Mouse (Mus musculus) CH12.LX (cell line): Measurements from ENCODE around the gene Etl4. TPM values are rescaled to one million over a fixed set of nuclear protein-coding genes. Genes with fewer than 3 reads are reported as not detected.

Experiments
- DNase-seq: peaks from one replicate; pipeline ENCODE4 v3.0.0-alpha.2; 2013; ENCODE audit errors: extremely low read depth
- H3K27ac ChIP-seq: 2 replicates; pipeline ENCODE4 v1.5.1; 2012; ENCODE audit warnings: low read depth, mild to moderate bottlenecking, control low read depth, moderate library complexity; ENCODE audit not compliant: insufficient read depth
- H3K27me3 ChIP-seq: replicated peaks from 2 replicates; pipeline ENCODE3; 2012; ENCODE audit warnings: inconsistent platforms
- H3K36me3 ChIP-seq, 2 experiments: replicated peaks in 1 of 2; 2 replicates each; pipeline versions ENCODE3 to v1.6.1; 2012; ENCODE audit warnings: inconsistent platforms in 1 of 2, low read length in 1 of 2, mild to moderate bottlenecking in 1 of 2, mixed read lengths in 1 of 2, moderate library complexity in 1 of 2; ENCODE audit not compliant: control insufficient read depth in 1 of 2, insufficient read depth in 1 of 2
- H3K4me1 ChIP-seq, 2 experiments: 2 replicates each; pipeline ENCODE4 v1.6.1; 2012; ENCODE audit warnings: inconsistent platforms in 1 of 2, moderate library complexity in 1 of 2; ENCODE audit not compliant: insufficient read depth in 2 of 2, control insufficient read depth in 1 of 2
- H3K4me2 ChIP-seq: 2 replicates; pipeline ENCODE4 v1.6.1; 2012; ENCODE audit warnings: low read depth, mild to moderate bottlenecking, control low read depth; ENCODE audit not compliant: poor library complexity, insufficient read depth, severe bottlenecking
- H3K4me3 ChIP-seq, 3 experiments: fragments of 150-350 bp in 1 of 3; sonication (generic) in 1 of 3; replicated peaks in 1 of 3; 2 replicates each; pipeline versions ENCODE3 to v1.5.1; 2011 to 2012; ENCODE audit warnings: low read depth in 2 of 3, low read length in 2 of 3, mild to moderate bottlenecking in 2 of 3, moderate library complexity in 2 of 3, control low read depth in 1 of 3, improper control_type of control experiment in 1 of 3, inconsistent platforms in 1 of 3, mixed read lengths in 1 of 3; ENCODE audit not compliant: poor library complexity in 1 of 3
- H3K79me2 ChIP-seq: replicated peaks from 2 replicates; pipeline ENCODE4 v1.6.1; 2012; ENCODE audit warnings: mild to moderate bottlenecking, moderate library complexity; ENCODE audit not compliant: control insufficient read depth, poor library complexity, insufficient read depth, severe bottlenecking; ENCODE audit errors: extremely low read depth
- H3K9ac ChIP-seq: 2 replicates; pipeline ENCODE4 v1.6.1; 2012; ENCODE audit warnings: low read depth, mild to moderate bottlenecking, control low read depth, moderate library complexity; ENCODE audit not compliant: insufficient read depth
- H3K9me3 ChIP-seq: replicated peaks from 2 replicates; pipeline ENCODE3; 2012; ENCODE audit warnings: low read length, inconsistent platforms, mixed read lengths
- CHD1 ChIP-seq: IDR thresholded peaks from 2 replicates; pipeline ENCODE4 v1.6.1; 2012; ENCODE audit warnings: low read depth, low read length, improper control_type of control experiment, inconsistent platforms
- CHD2 ChIP-seq: IDR thresholded peaks from 2 replicates; pipeline ENCODE4 v1.6.1; 2011; ENCODE audit warnings: low read length, improper control_type of control experiment
- CTCF ChIP-seq, 2 experiments: IDR thresholded peaks in 1 of 2; conservative IDR thresholded peaks in 1 of 2; 2 replicates each; pipeline ENCODE4 v1.5.1; 2011 to 2012; ENCODE audit warnings: low read depth in 2 of 2, low read length in 2 of 2, improper control_type of control experiment in 1 of 2, inconsistent platforms in 1 of 2, mild to moderate bottlenecking in 1 of 2, moderate library complexity in 1 of 2
- E2F4 ChIP-seq: IDR thresholded peaks from 2 replicates; pipeline ENCODE4 v1.6.1; 2011; ENCODE audit warnings: low read depth, low read length, improper control_type of control experiment; ENCODE audit not compliant: insufficient replicate concordance
- ETS1 ChIP-seq: conservative IDR thresholded peaks from 2 replicates; pipeline ENCODE4 v1.6.1; 2012; ENCODE audit warnings: low read depth, mild to moderate bottlenecking, inconsistent platforms, low read length, improper control_type of control experiment, moderate library complexity
- IRF4 ChIP-seq: IDR thresholded peaks from 2 replicates; pipeline ENCODE4 v1.6.1; 2014; ENCODE audit warnings: low read depth, mild to moderate bottlenecking, inconsistent platforms, low read length, improper control_type of control experiment
- JUN ChIP-seq: IDR thresholded peaks from 2 replicates; pipeline ENCODE4 v1.6.1; 2011; ENCODE audit warnings: low read depth, mild to moderate bottlenecking, low read length, improper control_type of control experiment, moderate library complexity; ENCODE audit not compliant: insufficient read depth
- JUND ChIP-seq: conservative IDR thresholded peaks from 2 replicates; pipeline ENCODE4 v1.6.1; 2011; ENCODE audit warnings: low read depth, low read length, improper control_type of control experiment
- KAT2A ChIP-seq: IDR thresholded peaks from 2 replicates; pipeline ENCODE4 v1.6.1; 2012; ENCODE audit warnings: low read length, improper control_type of control experiment, inconsistent platforms; ENCODE audit not compliant: insufficient replicate concordance
- MAFK ChIP-seq: IDR thresholded peaks from 2 replicates; pipeline ENCODE4 v1.6.1; 2011; ENCODE audit warnings: low read length, improper control_type of control experiment; ENCODE audit not compliant: insufficient replicate concordance
- MAZ ChIP-seq: IDR thresholded peaks from 2 replicates; pipeline ENCODE4 v1.6.1; 2012; ENCODE audit warnings: low read depth, mild to moderate bottlenecking, inconsistent platforms, low read length, improper control_type of control experiment, moderate library complexity
- MEF2A ChIP-seq: IDR thresholded peaks from 2 replicates; pipeline ENCODE4 v1.6.1; 2014; ENCODE audit warnings: low read depth, mild to moderate bottlenecking, inconsistent platforms, low read length, improper control_type of control experiment, borderline replicate concordance
- MXI1 ChIP-seq: IDR thresholded peaks from 2 replicates; pipeline ENCODE4 v1.6.1; 2011; ENCODE audit warnings: mild to moderate bottlenecking, low read depth, low read length, improper control_type of control experiment
- MYC ChIP-seq: IDR thresholded peaks from 2 replicates; pipeline ENCODE4 v1.6.1; 2011; ENCODE audit warnings: low read depth, mild to moderate bottlenecking, improper control_type of control experiment, low read length
- NRF1 ChIP-seq: IDR thresholded peaks from 2 replicates; pipeline ENCODE4 v1.6.1; 2014; ENCODE audit warnings: low read depth, mild to moderate bottlenecking, inconsistent platforms, low read length, improper control_type of control experiment, moderate library complexity
- POLR2A ChIP-seq: IDR thresholded peaks from 2 replicates; pipeline ENCODE4 v1.6.1; 2011; ENCODE audit warnings: low read depth, mild to moderate bottlenecking, improper control_type of control experiment, low read length
- POLR2AphosphoS2 ChIP-seq: IDR thresholded peaks from 2 replicates; pipeline ENCODE4 v1.6.1; 2011; ENCODE audit warnings: low read depth, low read length, improper control_type of control experiment
- SIN3A ChIP-seq: IDR thresholded peaks from 2 replicates; pipeline ENCODE4 v1.6.1; 2012; ENCODE audit warnings: low read length, improper control_type of control experiment, inconsistent platforms
- SMC3 ChIP-seq: IDR thresholded peaks from 2 replicates; pipeline ENCODE4 v1.6.1; 2011; ENCODE audit warnings: low read depth, low read length, improper control_type of control experiment
- TBP ChIP-seq: conservative IDR thresholded peaks from 2 replicates; pipeline ENCODE4 v1.6.1; 2011; ENCODE audit warnings: low read depth, low read length, improper control_type of control experiment
- TCF12 ChIP-seq: IDR thresholded peaks from 2 replicates; pipeline ENCODE4 v1.6.1; 2014; ENCODE audit warnings: low read depth, mild to moderate bottlenecking, inconsistent platforms, low read length, improper control_type of control experiment
- UBTF ChIP-seq: IDR thresholded peaks from 2 replicates; pipeline ENCODE4 v1.6.1; 2012; ENCODE audit warnings: low read depth, mild to moderate bottlenecking, inconsistent platforms, low read length, improper control_type of control experiment, moderate library complexity
- USF1 ChIP-seq: IDR thresholded peaks from 2 replicates; pipeline ENCODE4 v1.6.1; 2014; ENCODE audit warnings: low read depth, mild to moderate bottlenecking, inconsistent platforms, low read length, improper control_type of control experiment
- USF2 ChIP-seq: conservative IDR thresholded peaks from 2 replicates; pipeline ENCODE4 v1.6.1; 2011; ENCODE audit warnings: low read depth, low read length, improper control_type of control experiment
- ZC3H11A ChIP-seq: IDR thresholded peaks from 2 replicates; pipeline ENCODE4 v1.6.1; 2012; ENCODE audit warnings: low read depth, mild to moderate bottlenecking, inconsistent platforms, low read length, improper control_type of control experiment
- ZKSCAN1 ChIP-seq: IDR thresholded peaks from 2 replicates; pipeline ENCODE4 v1.6.1; 2012; ENCODE audit warnings: low read depth, inconsistent platforms, low read length, improper control_type of control experiment, borderline replicate concordance
- ZNF384 ChIP-seq: IDR thresholded peaks from 2 replicates; pipeline ENCODE4 v1.6.1; 2012; ENCODE audit warnings: low read depth, low read length, improper control_type of control experiment, inconsistent platforms
- dilution Hi-C: fragments of 300-500 bp; cut with MboI; formaldehyde crosslinking; loops from 2 replicates; pipeline ENCODE4 v1.14.3; 2020; ENCODE audit warnings: low sequenced_read_pairs; ENCODE audit not compliant: extremely low pct_unique_long_range_greater_than_20kb, extremely low pct_ligation_motif_present
- in situ Hi-C: fragments of 300-500 bp; cut with MboI; formaldehyde crosslinking; loops from 3 replicates; pipeline ENCODE4 v1.14.3; 2019; ENCODE audit warnings: low sequenced_read_pairs, low pct_ligation_motif_present, low pct_unique_long_range_greater_than_20kb, mixed read lengths
- polyA plus RNA-seq: library from polyadenylated mRNA; unstranded; fragments of >175 nt; gene quantifications from 2 replicates; pipeline ENCODE4 v1.2.1, GENCODE M21; 2012; ENCODE audit warnings: low read depth; ENCODE audit not compliant: insufficient read length
- total RNA-seq, 2 experiments: library from RNA; depleted of rRNA; stranded (reverse); fragments of 300-350 nt in 1 of 2; fragments of >200 nt in 1 of 2; gene quantifications; 2 replicates each; pipeline ENCODE4 v1.2.3; 2012 to 2014

Etl4 gene
- total and polyA plus RNA-seq, 3 experiments, result 7.2 to 18.6 (median 11.7) TPM

DNA sequence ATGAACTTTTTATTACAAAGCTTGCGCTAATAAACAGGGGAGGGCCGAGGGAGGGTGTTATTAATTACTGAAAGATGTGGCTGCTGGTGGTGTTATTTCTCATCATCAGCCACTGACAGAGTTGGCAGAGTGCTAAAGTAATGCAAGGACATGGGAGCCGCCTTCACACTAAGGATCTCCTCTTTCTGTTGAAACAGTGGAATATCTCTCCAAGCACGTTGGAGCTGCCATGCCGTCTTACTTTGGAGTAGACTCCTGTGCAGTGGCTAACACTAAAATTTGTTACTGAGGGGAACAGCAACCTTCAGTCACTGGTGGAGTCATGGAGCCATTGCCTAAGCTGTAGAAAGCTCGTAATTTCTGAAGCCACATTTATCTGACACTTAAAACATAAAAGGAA lies 694.0 kb downstream of the Etl4 start:
- H3K4me3 ChIP-seq, result no peak overlapping the region
- no peak overlapping the region for H3K27ac ChIP-seq
- peaks cover 0 to 14% of the 10 kb centered on the region in 2 experiments for H3K36me3 ChIP-seq
- H3K4me1 ChIP-seq, result peaks cover 6 to 15% of the 10 kb centered on the region in 2 experiments
- in situ Hi-C loops, result no loop called here
- H3K79me2 ChIP-seq, result no peaks in the 10 kb centered on the region; the same call in 1 of the 2 replicates
- no peak overlapping the region for H3K9ac ChIP-seq
- H3K9me3 ChIP-seq, result no peaks in the 10 kb centered on the region
- H3K4me2 ChIP-seq, result no peak overlapping the region; the same call in 1 of the 2 replicates
- no peak for DNase-seq
- H3K27me3 ChIP-seq, result no peaks in the 10 kb centered on the region
- dilution Hi-C loops, result no loop called here
- TF ChIP-seq POLR2AphosphoS2 (no peak), ZNF384 (no peak), USF2 (no peak), ZKSCAN1 (no peak), ETS1 (no peak), CTCF (conservative IDR thresholded peaks at IDR 0.05 in 1 of 2, IDR thresholded peaks at IDR 0.05 in 1 of 2; ENCODE audit: low read depth in 2 of 2, low read length in 2 of 2) (no peak), MXI1 (no peak)

DNA sequence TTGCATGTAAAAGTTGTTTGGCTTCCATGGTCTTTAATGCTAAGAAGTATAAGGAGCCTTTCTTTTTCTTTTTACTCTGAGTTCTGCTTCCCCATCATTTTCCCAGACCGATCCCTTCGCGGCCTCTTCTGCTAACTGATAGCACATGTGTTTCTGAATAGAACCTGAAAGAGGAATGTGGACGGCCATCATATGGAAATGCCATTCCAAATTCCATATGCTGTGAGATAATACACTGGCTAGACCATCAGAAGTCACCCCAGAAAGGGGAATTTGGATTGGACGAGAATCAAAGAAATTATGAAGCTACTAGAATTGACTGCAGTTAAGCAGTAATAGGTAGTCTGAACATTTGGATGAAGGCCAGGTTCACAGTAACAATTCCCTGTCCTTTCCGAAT lies 694.4 kb downstream of the Etl4 start:
- dilution Hi-C loops, result no loop called here
- no peaks in the 10 kb centered on the region for H3K27me3 ChIP-seq

DNA sequence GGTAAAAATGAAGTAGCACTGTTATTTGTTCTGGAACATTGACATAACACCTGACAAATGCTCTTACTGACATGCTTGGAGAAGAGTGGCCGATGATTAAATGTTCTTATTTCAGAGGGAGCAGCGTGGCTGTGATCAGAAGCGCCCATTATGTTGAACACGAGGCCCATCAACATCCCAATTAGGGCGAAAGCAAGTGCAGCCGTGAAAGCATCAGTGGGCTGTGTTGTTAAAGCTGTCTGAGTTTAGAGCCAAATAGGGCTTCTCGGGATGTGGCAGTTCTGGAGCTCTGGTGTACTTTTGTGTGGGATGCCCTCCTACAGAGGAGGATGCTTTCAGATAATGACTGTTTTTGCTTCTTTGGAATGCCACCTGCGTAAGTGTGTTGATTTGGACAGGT lies 699.6 kb downstream of the Etl4 start:
- in situ Hi-C loops, result no loop called here
- peaks cover 12% of the 10 kb centered on the region for H3K9me3 ChIP-seq
- no peak overlapping the region for H3K4me2 ChIP-seq
- H3K4me1 ChIP-seq, result peaks cover 7 to 11% of the 10 kb centered on the region in 2 experiments; a peak in 1 of 4 replicates
- TF ChIP-seq TBP, result no peak
- TF ChIP-seq UBTF, result no peak
- TF ChIP-seq SIN3A, result no peak
- TF ChIP-seq MXI1, result no peak
- no peak for TF ChIP-seq ZC3H11A
- no peak for TF ChIP-seq ETS1
- TF ChIP-seq JUN, result no peak
- no peak for TF ChIP-seq JUND
- TF ChIP-seq ZKSCAN1, result no peak
- TF ChIP-seq MAZ, result no peak
- no peak for TF ChIP-seq MAFK
- no peak for TF ChIP-seq KAT2A
- no peak overlapping the region for H3K4me3 ChIP-seq
- DNase-seq, result no peak
- H3K9ac ChIP-seq, result no peak overlapping the region
- no peak overlapping the region for H3K27ac ChIP-seq
- dilution Hi-C loops, result no loop called here
- peaks cover 0 to 40% of the 10 kb centered on the region in 2 experiments for H3K36me3 ChIP-seq
- no peaks in the 10 kb centered on the region for H3K27me3 ChIP-seq
- H3K79me2 ChIP-seq, result no peaks in the 10 kb centered on the region

More for the DNA sequence above, 694.4 kb downstream of the Etl4 start:
- no peak overlapping the region for H3K4me2 ChIP-seq
- H3K36me3 ChIP-seq, result peaks cover 0 to 16% of the 10 kb centered on the region in 2 experiments
- no peak overlapping the region for H3K27ac ChIP-seq
- no peaks in the 10 kb centered on the region for H3K9me3 ChIP-seq
- H3K4me3 ChIP-seq, result no peak overlapping the region
- DNase-seq, result no peak
- H3K9ac ChIP-seq, result no peak overlapping the region
- H3K4me1 ChIP-seq, result peaks cover 6 to 15% of the 10 kb centered on the region in 2 experiments
- in situ Hi-C loops, result no loop called here
- TF ChIP-seq USF2, result no peak
- TF ChIP-seq MXI1, result no peak
- TF ChIP-seq NRF1, result no peak
- TF ChIP-seq KAT2A, result no peak
- TF ChIP-seq CTCF (conservative IDR thresholded peaks at IDR 0.05 in 1 of 2, IDR thresholded peaks at IDR 0.05 in 1 of 2; ENCODE audit: low read depth in 2 of 2, low read length in 2 of 2), result no peak
- no peak for TF ChIP-seq CHD1
- no peak for TF ChIP-seq CHD2
- TF ChIP-seq JUND, result no peak
- no peak for TF ChIP-seq MYC
- TF ChIP-seq MAFK, result no peak
- no peak for TF ChIP-seq MEF2A
- no peak for TF ChIP-seq IRF4
- no peak for TF ChIP-seq USF1
- no peak for TF ChIP-seq POLR2A
- no peak for TF ChIP-seq TCF12
- TF ChIP-seq E2F4, result no peak
- no peak for TF ChIP-seq SMC3
- no peak for TF ChIP-seq SIN3A
- TF ChIP-seq, all 38 proteins: peak for 0
- no peaks in the 10 kb centered on the region; the same call in 1 of the 2 replicates for H3K79me2 ChIP-seq
